Mouse (Mus musculus) forebrain, embryonic 15.5 days (tissue): ENCODE measurements at regions not wholly inside any gene's neighbourhood (a gene's known extent, or its start where the extent isn't known, plus 50 kb on each side); places are given as distances from the start of the nearest gene placed in this dataset.

Experiments used
- ATAC-seq: fragments of 200-750 bp; cut with Nextera tagmentation; replicated peaks from 2 replicates; pipeline ENCODE4 v1.8.0; 2017; ENCODE audit warnings: mild to moderate bottlenecking, moderate TSS enrichment, moderate library complexity
- H3K27ac ChIP-seq: fragments of 300-500 bp; sonication (generic); replicated peaks from 2 replicates; pipeline ENCODE4 v1.5.1; 2015; ENCODE audit warnings: mild to moderate bottlenecking, inconsistent platforms
- H3K27me3 ChIP-seq: fragments of 300-500 bp; sonication (generic); 2 replicates; pipeline ENCODE4 v1.6.1; 2015; ENCODE audit warnings: inconsistent platforms
- H3K36me3 ChIP-seq: fragments of 300-500 bp; sonication (generic); 2 replicates; pipeline ENCODE4 v1.6.1; 2015; ENCODE audit warnings: mild to moderate bottlenecking, inconsistent platforms
- H3K4me1 ChIP-seq: fragments of 300-500 bp; sonication (generic); 2 replicates; pipeline ENCODE4 v1.6.1; 2015; ENCODE audit warnings: inconsistent platforms
- H3K4me2 ChIP-seq: fragments of 300-500 bp; sonication (generic); replicated peaks from 2 replicates; pipeline ENCODE4 v1.6.1; 2015; ENCODE audit warnings: mild to moderate bottlenecking, inconsistent platforms
- H3K4me3 ChIP-seq: fragments of 300-500 bp; sonication (generic); 2 replicates; pipeline ENCODE4 v1.5.1; 2015; ENCODE audit warnings: mild to moderate bottlenecking, inconsistent platforms
- H3K9ac ChIP-seq: fragments of 300-500 bp; sonication (generic); replicated peaks from 2 replicates; pipeline ENCODE4 v1.6.1; 2015; ENCODE audit warnings: mild to moderate bottlenecking, inconsistent platforms
- H3K9me3 ChIP-seq: fragments of 300-500 bp; sonication (generic); 2 replicates; pipeline ENCODE4 v1.6.1; 2016; ENCODE audit warnings: inconsistent platforms
- WGBS: fragments of 180-500 bp; shearing (Covaris S2); methylation state at CpG from one replicate; pipeline ENCODE4 v1.1.7; 2015; ENCODE audit warnings: mixed read lengths; 5-methylcytosine and 5-hydroxymethylcytosine counted together

- H3K27me3 ChIP-seq: no peaks in the 10 kb centered on the region
- H3K4me1 ChIP-seq: peaks cover 2% of the 10 kb centered on the region
- WGBS: over 99% methylated on average over 4 of the region's 4 CpGs
Measured at GRCm38 (mm10) chr16:29706996-29707395, 127.9 kb downstream of the Opa1 start.

DNA sequence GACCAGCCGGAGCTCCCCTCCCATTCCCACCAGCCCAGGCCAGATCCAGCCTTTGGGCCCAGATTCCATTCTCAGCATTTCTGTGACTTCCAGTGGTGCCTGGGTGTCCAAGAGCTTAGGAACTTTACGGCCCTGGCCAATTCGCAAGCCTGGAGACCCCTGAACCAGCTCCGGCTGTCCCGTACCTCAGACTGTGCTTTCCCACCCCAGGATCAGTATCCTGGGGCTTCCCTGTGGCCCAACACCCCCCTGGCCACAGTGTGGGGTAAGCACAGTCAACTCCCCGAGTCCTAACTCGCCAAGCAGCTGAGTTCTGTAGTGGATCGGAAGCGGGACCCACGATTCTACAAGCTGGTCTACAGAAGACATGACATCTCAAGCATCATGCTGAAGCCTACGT lies 128.5 kb downstream of the Opa1 start:
- H3K27ac ChIP-seq: no peak overlapping the region

More at GRCm38 (mm10) chr16:29706996-29707395, 127.9 kb downstream of the Opa1 start:
- H3K4me2 ChIP-seq: no peak overlapping the region
- no peak overlapping the region for H3K27ac ChIP-seq
- H3K36me3 ChIP-seq: no peaks in the 10 kb centered on the region
- no peaks in the 10 kb centered on the region for H3K9me3 ChIP-seq
- no peak overlapping the region for H3K4me3 ChIP-seq
- H3K9ac ChIP-seq: no peak overlapping the region
- no peak for ATAC-seq

DNA sequence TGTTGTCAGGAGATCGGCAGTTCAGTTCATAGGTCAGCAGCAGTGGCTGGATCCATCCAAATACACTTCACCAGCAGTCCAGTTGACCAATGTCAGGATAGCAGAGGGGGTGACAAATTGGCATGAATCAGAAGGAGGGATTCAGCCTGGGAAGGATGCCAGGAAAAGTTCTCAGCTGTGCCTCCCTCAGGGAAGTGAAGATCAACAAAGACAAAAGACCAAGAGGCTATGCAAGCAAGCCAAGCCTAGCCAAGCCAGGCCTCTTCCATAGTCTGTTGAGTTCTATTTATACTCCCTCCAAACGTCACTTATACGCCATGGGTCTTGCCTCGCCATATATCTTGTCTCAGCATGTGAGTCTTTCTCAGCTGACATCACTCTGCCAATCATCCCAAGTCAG lies 129.9 kb downstream of the Opa1 start:
- Histone ChIP-seq H3K9me3 (no peaks in the 10 kb centered on the region), H3K36me3 (no peaks in the 10 kb centered on the region), H3K27me3 (no peaks in the 10 kb centered on the region), H3K4me1 (peaks cover 10% of the 10 kb centered on the region), H3K27ac (no peak overlapping the region), H3K9ac (no peak overlapping the region), H3K4me2 (no peak overlapping the region), H3K4me3 (no peak overlapping the region)
- WGBS: 77% methylated on average over 4 of the region's 4 CpGs
- no peak for ATAC-seq

More for the DNA sequence above, 128.5 kb downstream of the Opa1 start:
- Histone ChIP-seq H3K36me3 (no peaks in the 10 kb centered on the region), H3K9me3 (no peaks in the 10 kb centered on the region), H3K4me3 (no peak overlapping the region), H3K4me2 (no peak overlapping the region), H3K27me3 (no peaks in the 10 kb centered on the region), H3K9ac (no peak overlapping the region), H3K4me1 (peaks cover 7% of the 10 kb centered on the region)
- ATAC-seq: no peak
- 92% methylated on average over 11 of the region's 11 CpGs for WGBS

DNA sequence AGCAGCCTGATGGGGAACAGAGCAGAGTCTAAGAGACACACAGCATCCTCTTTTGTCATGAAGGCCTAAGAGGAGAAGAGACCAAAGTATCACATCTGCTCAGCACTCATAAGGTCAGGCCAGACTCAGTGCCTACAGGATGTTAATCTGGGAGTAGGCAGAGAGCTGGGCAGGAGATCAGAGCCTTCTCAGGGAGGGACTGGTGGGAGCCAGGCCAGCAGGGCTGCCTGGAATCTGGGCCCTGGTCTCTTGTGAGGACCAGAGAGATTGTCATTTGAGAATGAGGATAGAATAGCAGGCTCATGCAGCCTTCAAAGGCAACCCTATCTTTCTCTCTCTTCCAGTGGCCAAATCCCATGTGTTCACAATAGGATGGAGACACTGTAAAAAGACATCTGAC lies 132.3 kb downstream of the Opa1 start:
- ATAC-seq: no peak
- no peaks in the 10 kb centered on the region for H3K36me3 ChIP-seq
- H3K4me2 ChIP-seq: no peak overlapping the region
- peaks cover 16% of the 10 kb centered on the region for H3K4me1 ChIP-seq
- no peak overlapping the region for H3K9ac ChIP-seq
- no peaks in the 10 kb centered on the region for H3K27me3 ChIP-seq
- no peak overlapping the region for H3K4me3 ChIP-seq
- H3K27ac ChIP-seq: peak overlapping the region; percentile 47
- no peaks in the 10 kb centered on the region for H3K9me3 ChIP-seq

DNA sequence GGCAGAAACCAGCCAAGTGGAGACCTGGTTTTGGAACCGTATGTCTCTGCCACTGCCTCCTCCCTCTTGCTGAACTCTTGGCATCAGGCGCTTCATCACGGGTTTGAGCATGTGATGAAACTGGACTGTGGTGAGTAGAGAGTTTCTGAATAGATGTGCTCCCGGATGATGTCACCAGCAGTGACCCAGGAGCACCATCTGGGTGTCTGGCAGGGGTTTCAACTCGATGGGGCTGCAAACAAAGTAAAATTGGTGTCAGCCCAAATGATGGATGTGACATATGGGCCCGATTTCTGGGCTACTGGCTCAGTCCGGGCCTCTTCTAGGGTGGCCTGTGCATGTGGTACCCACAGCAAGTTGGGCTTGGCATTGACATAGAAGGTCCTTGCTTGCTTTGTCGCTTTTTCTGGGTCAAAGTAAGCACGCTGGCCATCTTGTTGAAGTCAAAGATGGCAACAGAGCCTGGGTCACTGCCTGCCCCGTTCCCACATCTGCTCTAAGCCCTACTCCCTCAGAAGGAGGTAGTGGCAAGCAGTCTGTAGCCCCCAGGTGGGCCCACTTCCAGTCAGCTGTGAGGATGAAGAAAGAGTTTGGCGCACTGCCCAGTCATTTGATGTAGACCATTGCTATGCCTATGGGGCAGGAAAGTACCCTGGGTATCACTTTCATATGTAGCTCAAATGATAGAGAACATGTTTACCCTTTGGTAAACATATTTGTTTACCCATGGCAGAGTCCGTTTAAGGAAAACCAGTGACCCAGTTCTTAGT lies 133.0 kb downstream of the Opa1 start:
- Histone ChIP-seq H3K9ac (no peak overlapping the region), H3K27me3 (no peaks in the 10 kb centered on the region), H3K36me3 (no peaks in the 10 kb centered on the region), H3K4me2 (no peak overlapping the region), H3K4me3 (no peak overlapping the region), H3K27ac (peak overlapping the region; percentile 47), H3K9me3 (no peaks in the 10 kb centered on the region), H3K4me1 (peaks cover 16% of the 10 kb centered on the region)
- ATAC-seq: peak; percentile 74
- WGBS: 59% methylated on average over 12 of the region's 12 CpGs

DNA sequence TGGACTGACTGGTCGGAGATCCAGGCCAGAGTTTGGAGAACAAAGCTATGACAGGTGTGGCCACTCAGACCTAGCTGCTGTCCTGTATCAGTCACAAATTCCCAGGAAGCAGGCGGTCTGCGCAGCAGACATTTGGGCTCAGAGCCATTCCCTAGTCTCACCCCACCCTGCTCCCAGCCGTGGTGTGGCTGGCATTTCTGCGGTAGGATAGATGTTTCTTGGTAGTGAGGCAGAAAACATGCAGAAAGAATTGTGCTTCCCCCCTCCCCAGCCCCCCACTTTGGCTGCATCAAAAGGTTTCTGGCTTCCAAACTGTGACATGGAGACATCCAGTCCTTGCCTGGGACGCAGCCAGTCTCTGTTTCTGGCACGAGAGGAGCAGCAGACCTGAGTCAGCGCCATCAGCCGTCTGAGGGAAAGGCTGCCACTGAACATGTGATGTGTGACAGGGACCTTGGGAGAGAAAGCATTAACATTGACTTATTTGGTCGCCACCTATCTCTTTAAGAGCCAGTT lies 135.5 kb downstream of the Opa1 start:
- Histone ChIP-seq H3K27me3 (0 out of 2 replicates have a peak, but pooled peaks cover 8% of the 10 kb centered on the region), H3K4me1 (peaks cover 16% of the 10 kb centered on the region), H3K4me3 (no peak overlapping the region), H3K9ac (no peak overlapping the region), H3K4me2 (no peak overlapping the region), H3K27ac (peak overlapping the region; percentile 69), H3K9me3 (no peaks in the 10 kb centered on the region), H3K36me3 (no peaks in the 10 kb centered on the region)
- peak; percentile 74 for ATAC-seq
- 36% methylated on average over 10 of the region's 10 CpGs for whole genome bisulfite sequencing

DNA sequence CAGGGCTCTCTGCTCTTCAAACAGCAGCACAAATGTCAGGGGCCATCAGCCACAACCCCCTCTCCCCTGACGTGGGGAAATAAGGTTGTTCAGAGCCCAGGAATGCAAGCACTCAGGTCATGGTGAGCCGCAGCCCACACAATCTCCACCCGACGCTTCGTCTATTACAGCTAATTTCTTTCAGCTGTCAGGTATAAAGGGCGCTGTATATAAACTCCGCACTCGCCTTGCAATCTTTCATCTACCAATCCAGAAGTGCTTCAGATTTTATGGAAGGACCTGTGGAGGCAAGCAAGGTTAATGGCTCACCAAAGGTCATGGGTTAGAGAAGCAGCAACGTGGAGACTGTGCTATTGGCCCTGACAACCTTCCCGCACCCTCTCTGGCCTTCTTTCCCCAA lies 139.8 kb downstream of the Opa1 start:
- 66% methylated on average over 10 of the region's 10 CpGs for WGBS
- Histone ChIP-seq H3K27ac (no peak overlapping the region), H3K4me1 (peaks cover 18% of the 10 kb centered on the region), H3K36me3 (no peaks in the 10 kb centered on the region), H3K4me2 (no peak overlapping the region), H3K4me3 (no peak overlapping the region), H3K9ac (no peak overlapping the region), H3K9me3 (no peaks in the 10 kb centered on the region), H3K27me3 (peaks cover 31% of the 10 kb centered on the region)
- no peak for ATAC-seq

DNA sequence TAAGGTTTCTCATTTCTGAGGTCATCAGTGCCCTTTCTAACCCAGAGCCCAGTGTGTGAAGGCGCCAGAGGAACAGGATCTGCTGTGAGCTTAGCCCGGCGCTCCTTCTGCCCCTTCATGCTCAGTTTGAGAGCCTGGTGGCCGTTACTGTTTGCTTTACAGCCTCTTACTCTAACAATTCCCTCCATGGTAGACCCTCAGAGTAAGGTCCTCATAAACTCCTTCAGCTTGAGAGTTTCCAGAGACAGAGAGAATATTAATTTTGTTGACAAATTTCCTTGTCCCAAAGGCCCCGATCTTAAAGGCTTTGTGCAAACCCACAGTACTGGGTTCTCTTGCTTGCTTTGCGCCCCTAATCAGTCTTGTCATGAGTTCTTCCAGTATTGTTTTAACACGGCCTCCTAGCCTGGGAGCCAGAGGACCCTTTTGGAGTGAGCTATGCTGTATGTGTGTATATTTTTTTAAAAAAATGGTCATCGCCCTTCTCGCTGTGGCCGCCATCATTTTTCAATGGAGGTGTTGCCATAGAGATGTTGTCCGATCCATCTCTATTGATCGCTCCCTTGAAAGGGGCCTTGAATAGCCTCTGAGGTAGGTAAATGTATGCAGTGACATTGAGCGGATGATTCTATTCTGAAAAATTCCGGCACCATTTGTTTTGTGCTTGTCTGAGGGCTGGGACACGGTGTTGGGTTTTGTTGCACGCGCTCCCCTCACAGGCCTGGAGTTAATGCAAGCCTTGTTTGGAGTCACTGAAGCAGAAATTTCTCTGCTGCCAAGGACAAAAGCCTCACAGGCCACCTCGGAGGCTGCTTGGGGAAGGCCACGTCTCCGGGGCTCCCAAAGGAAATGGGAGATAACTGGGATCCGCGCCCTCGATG lies 140.7 kb downstream of the Opa1 start:
- Histone ChIP-seq H3K9ac (no peak overlapping the region), H3K4me1 (peaks cover 12% of the 10 kb centered on the region), H3K27ac (no peak overlapping the region), H3K36me3 (no peaks in the 10 kb centered on the region), H3K27me3 (peaks cover 31% of the 10 kb centered on the region), H3K4me2 (peak overlapping the region; percentile 26), H3K9me3 (no peaks in the 10 kb centered on the region), H3K4me3 (no peak overlapping the region)
- WGBS: 11% methylated on average over 23 of the region's 23 CpGs
- peak; percentile 79 for ATAC-seq

GRCm38 (mm10) chr16:29725153-29725552 lies 146.0 kb downstream of the Opa1 start:
- H3K27ac ChIP-seq: no peak overlapping the region
- H3K27me3 ChIP-seq: peaks cover 56% of the 10 kb centered on the region
- WGBS: 27% methylated on average over 5 of the region's 5 CpGs
- no peak overlapping the region for H3K4me3 ChIP-seq
- no peaks in the 10 kb centered on the region for H3K9me3 ChIP-seq
- peaks cover 28% of the 10 kb centered on the region for H3K4me1 ChIP-seq
- H3K36me3 ChIP-seq: no peaks in the 10 kb centered on the region
- no peak overlapping the region for H3K9ac ChIP-seq
- 0 out of 2 replicates have a peak, but pooled peaks have one; percentile 51 for ATAC-seq
- H3K4me2 ChIP-seq: no peak overlapping the region

DNA sequence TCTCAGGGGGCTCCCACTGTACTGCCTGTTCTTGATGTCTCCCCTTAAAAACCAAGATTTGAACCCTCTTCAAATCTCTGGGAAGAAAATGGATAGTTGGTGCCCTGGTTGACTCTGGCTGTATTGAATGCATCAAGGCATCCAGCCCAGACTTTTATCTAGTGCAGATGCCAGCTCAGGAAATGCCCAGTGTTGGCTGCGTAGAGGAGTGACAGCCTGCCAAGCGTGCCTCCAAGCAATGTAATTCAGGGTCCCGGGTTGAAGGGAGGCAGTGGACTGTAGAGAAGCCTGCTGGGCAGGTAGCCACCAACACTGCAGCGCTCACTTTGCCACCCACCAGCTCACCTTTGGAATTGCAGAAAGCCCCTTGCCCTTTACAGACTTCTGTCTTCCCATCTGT lies 146.4 kb downstream of the Opa1 start:
- 32% methylated on average over 4 of the region's 4 CpGs for WGBS
- no peak overlapping the region for H3K9ac ChIP-seq
- no peaks in the 10 kb centered on the region for H3K36me3 ChIP-seq
- H3K9me3 ChIP-seq: no peaks in the 10 kb centered on the region
- H3K4me1 ChIP-seq: peaks cover 24% of the 10 kb centered on the region
- no peak overlapping the region for H3K27ac ChIP-seq
- ATAC-seq: peak; percentile 50
- peaks cover 58% of the 10 kb centered on the region for H3K27me3 ChIP-seq
- H3K4me2 ChIP-seq: no peak overlapping the region
- H3K4me3 ChIP-seq: no peak overlapping the region

GRCm38 (mm10) chr16:29727397-29727796 lies 148.3 kb downstream of the Opa1 start:
- WGBS: 85% methylated on average over 7 of the region's 7 CpGs
- H3K4me1 ChIP-seq: peaks cover 21% of the 10 kb centered on the region
- no peak overlapping the region for H3K4me2 ChIP-seq
- H3K4me3 ChIP-seq: no peak overlapping the region
- no peaks in the 10 kb centered on the region for H3K36me3 ChIP-seq
- ATAC-seq: no peak
- no peak overlapping the region for H3K9ac ChIP-seq
- H3K27ac ChIP-seq: no peak overlapping the region
- no peaks in the 10 kb centered on the region for H3K9me3 ChIP-seq
- H3K27me3 ChIP-seq: peaks cover 51% of the 10 kb centered on the region

GRCm38 (mm10) chr16:29728769-29729481 lies 149.8 kb downstream of the Opa1 start:
- Histone ChIP-seq H3K9ac (no peak overlapping the region), H3K9me3 (no peaks in the 10 kb centered on the region), H3K4me1 (peaks cover 25% of the 10 kb centered on the region), H3K4me3 (no peak overlapping the region), H3K36me3 (no peaks in the 10 kb centered on the region), H3K27me3 (peaks cover 44% of the 10 kb centered on the region), H3K4me2 (no peak overlapping the region), H3K27ac (no peak overlapping the region)
- peak; percentile 62 for ATAC-seq
- 18% methylated on average over 10 of the region's 10 CpGs for WGBS
